Mouse (Mus musculus): Measurements from ENCODE around the gene D6Ertd527e. TPM values are rescaled to one million over a fixed set of nuclear protein-coding genes. Genes with fewer than 3 reads are reported as not detected.

The D6Ertd527e gene
- 0.21 TPM in 1 of 2 replicates, not detected in the other for polyA plus RNA-seq (2016; fragmentation: Nextera tagmentation; extraction: Ambion mirVana)

GRCm38 (mm10) chr6:87104123-87104796, at the start of gene D6Ertd527e:
Gene D6Ertd527e (plus strand): TSS chr6:87104746.
- WGBS, result 86% methylated on average over 11 of the region's 11 CpGs
- Histone ChIP-seq H3K9me3 (no peaks in the 10 kb centered on the region), H3K27ac (replicated peaks) (no peak within 1 kb of the TSS), H3K4me1 (peaks cover 9% of the 10 kb centered on the region), H3K4me2 (replicated peaks) (no peak within 1 kb of the TSS), H3K4me3 (no peak within 1 kb of the TSS), H3K36me3 (no peaks in the 10 kb centered on the region), H3K27me3 (no peaks in the 10 kb centered on the region), H3K9ac (replicated peaks) (no peak within 1 kb of the TSS)
- ATAC-seq (ENCODE audit: low FRiP score, low read depth), result no peak

- Histone ChIP-seq H3K9ac (replicated peaks) (no peak overlapping the region), H3K27ac (replicated peaks) (no peak overlapping the region), H3K36me3 (peaks cover 61% of the 10 kb centered on the region), H3K27me3 (no peaks in the 10 kb centered on the region), H3K4me2 (replicated peaks) (no peak overlapping the region), H3K4me1 (no peaks in the 10 kb centered on the region), H3K9me3 (no peaks in the 10 kb centered on the region), H3K4me3 (no peak overlapping the region)
- no peak for ATAC-seq (ENCODE audit: low FRiP score, low read depth)
- 94% methylated on average over 1 of the region's 1 CpGs for WGBS
These were observed 44.8 kb upstream of the D6Ertd527e start for GRCm38 (mm10) chr6:87059754-87060153.

GRCm38 (mm10) chr6:87063586-87063985, 41.0 kb upstream of the D6Ertd527e start:
- peaks cover 60% of the 10 kb centered on the region for H3K36me3 ChIP-seq
- no peak for ATAC-seq (ENCODE audit: low FRiP score, low read depth)
- no peak overlapping the region for H3K4me3 ChIP-seq
- H3K4me2 ChIP-seq (replicated peaks), result no peak overlapping the region
- H3K4me1 ChIP-seq, result no peaks in the 10 kb centered on the region
- no peak overlapping the region for H3K9ac ChIP-seq (replicated peaks)
- no peak overlapping the region for H3K27ac ChIP-seq (replicated peaks)
- WGBS, result 90% methylated on average over 4 of the region's 4 CpGs
- H3K27me3 ChIP-seq, result no peaks in the 10 kb centered on the region
- no peaks in the 10 kb centered on the region for H3K9me3 ChIP-seq

- Histone ChIP-seq H3K27ac (replicated peaks) (no peak overlapping the region), H3K9ac (replicated peaks) (no peak overlapping the region), H3K36me3 (peaks cover 72% of the 10 kb centered on the region), H3K9me3 (no peaks in the 10 kb centered on the region), H3K4me2 (replicated peaks) (no peak overlapping the region), H3K4me3 (no peak overlapping the region), H3K4me1 (no peaks in the 10 kb centered on the region), H3K27me3 (no peaks in the 10 kb centered on the region)
- 82% methylated on average over 2 of the region's 2 CpGs for WGBS
- no peak for ATAC-seq (ENCODE audit: low FRiP score, low read depth)
These were observed 36.3 kb upstream of the D6Ertd527e start for GRCm38 (mm10) chr6:87068209-87068608.

GRCm38 (mm10) chr6:87069195-87069900, 35.2 kb upstream of the D6Ertd527e start:
- WGBS, result 88% methylated on average over 7 of the region's 7 CpGs
- H3K9me3 ChIP-seq, result no peaks in the 10 kb centered on the region

GRCm38 (mm10) chr6:87070641-87071040, 33.9 kb upstream of the D6Ertd527e start:
- Histone ChIP-seq H3K9me3 (no peaks in the 10 kb centered on the region), H3K4me2 (replicated peaks) (no peak overlapping the region), H3K36me3 (peaks cover 61% of the 10 kb centered on the region), H3K4me3 (no peak overlapping the region), H3K4me1 (no peaks in the 10 kb centered on the region), H3K27ac (replicated peaks) (no peak overlapping the region), H3K9ac (replicated peaks) (no peak overlapping the region), H3K27me3 (no peaks in the 10 kb centered on the region)
- ATAC-seq (ENCODE audit: low FRiP score, low read depth), result no peak
- 92% methylated on average over 4 of the region's 4 CpGs for WGBS

More at GRCm38 (mm10) chr6:87069195-87069900, 35.2 kb upstream of the D6Ertd527e start:
- Histone ChIP-seq H3K9ac (replicated peaks) (no peak overlapping the region), H3K4me2 (replicated peaks) (no peak overlapping the region), H3K27me3 (no peaks in the 10 kb centered on the region), H3K4me3 (no peak overlapping the region), H3K27ac (replicated peaks) (no peak overlapping the region), H3K4me1 (no peaks in the 10 kb centered on the region), H3K36me3 (peaks cover 71% of the 10 kb centered on the region)
- no peak for ATAC-seq (ENCODE audit: low FRiP score, low read depth)

- peaks cover 52% of the 10 kb centered on the region for H3K36me3 ChIP-seq
- ATAC-seq (ENCODE audit: low FRiP score, low read depth), result no peak
These were observed 31.8 kb upstream of the D6Ertd527e start for GRCm38 (mm10) chr6:87072759-87073158.

GRCm38 (mm10) chr6:87075092-87075685, 29.4 kb upstream of the D6Ertd527e start:
- H3K27me3 ChIP-seq, result no peaks in the 10 kb centered on the region
- no peak overlapping the region for H3K9ac ChIP-seq (replicated peaks)
- no peak overlapping the region for H3K4me2 ChIP-seq (replicated peaks)
- H3K9me3 ChIP-seq, result no peaks in the 10 kb centered on the region
- H3K4me1 ChIP-seq, result no peaks in the 10 kb centered on the region
- H3K27ac ChIP-seq (replicated peaks), result no peak overlapping the region
- no peak overlapping the region for H3K4me3 ChIP-seq
- ATAC-seq (ENCODE audit: low FRiP score, low read depth), result no peak
- H3K36me3 ChIP-seq, result peaks cover 44% of the 10 kb centered on the region
- 77% methylated on average over 3 of the region's 3 CpGs for whole genome bisulfite sequencing

More at GRCm38 (mm10) chr6:87072759-87073158, 31.8 kb upstream of the D6Ertd527e start:
- Histone ChIP-seq H3K4me2 (replicated peaks) (no peak overlapping the region), H3K9me3 (no peaks in the 10 kb centered on the region), H3K27ac (replicated peaks) (no peak overlapping the region), H3K9ac (replicated peaks) (no peak overlapping the region), H3K4me1 (no peaks in the 10 kb centered on the region), H3K4me3 (no peak overlapping the region), H3K27me3 (no peaks in the 10 kb centered on the region)
- WGBS, result 85% methylated on average over 4 of the region's 4 CpGs

GRCm38 (mm10) chr6:87079457-87079856, 25.1 kb upstream of the D6Ertd527e start:
- no peaks in the 10 kb centered on the region for H3K9me3 ChIP-seq
- no peaks in the 10 kb centered on the region for H3K4me1 ChIP-seq
- H3K36me3 ChIP-seq, result peaks cover 37% of the 10 kb centered on the region
- H3K9ac ChIP-seq (replicated peaks), result no peak overlapping the region
- no peak for ATAC-seq (ENCODE audit: low FRiP score, low read depth)
- no peak overlapping the region for H3K4me2 ChIP-seq (replicated peaks)
- no peaks in the 10 kb centered on the region for H3K27me3 ChIP-seq
- no peak overlapping the region for H3K4me3 ChIP-seq
- no peak overlapping the region for H3K27ac ChIP-seq (replicated peaks)
- 80% methylated on average over 4 of the region's 4 CpGs for WGBS

GRCm38 (mm10) chr6:87085026-87085425, 19.5 kb upstream of the D6Ertd527e start:
- peaks cover 55% of the 10 kb centered on the region for H3K36me3 ChIP-seq
- no peak for ATAC-seq (ENCODE audit: low FRiP score, low read depth)
- no peaks in the 10 kb centered on the region for H3K27me3 ChIP-seq
- no peak overlapping the region for H3K4me3 ChIP-seq
- H3K9me3 ChIP-seq, result no peaks in the 10 kb centered on the region
- 96% methylated on average over 6 of the region's 6 CpGs for WGBS
- H3K4me2 ChIP-seq (replicated peaks), result no peak overlapping the region
- no peak overlapping the region for H3K9ac ChIP-seq (replicated peaks)
- no peak overlapping the region for H3K27ac ChIP-seq (replicated peaks)
- H3K4me1 ChIP-seq, result no peaks in the 10 kb centered on the region

GRCm38 (mm10) chr6:87088356-87088755, 16.2 kb upstream of the D6Ertd527e start:
- H3K4me3 ChIP-seq, result no peak overlapping the region
- no peaks in the 10 kb centered on the region for H3K4me1 ChIP-seq
- ATAC-seq (ENCODE audit: low FRiP score, low read depth), result no peak
- no peak overlapping the region for H3K4me2 ChIP-seq (replicated peaks)
- H3K9ac ChIP-seq (replicated peaks), result no peak overlapping the region
- H3K27me3 ChIP-seq, result no peaks in the 10 kb centered on the region
- H3K27ac ChIP-seq (replicated peaks), result no peak overlapping the region
- peaks cover 52% of the 10 kb centered on the region for H3K36me3 ChIP-seq
- WGBS, result 92% methylated on average over 5 of the region's 5 CpGs
- H3K9me3 ChIP-seq, result no peaks in the 10 kb centered on the region

- WGBS, result 96% methylated on average over 3 of the region's 3 CpGs
These were observed 13.7 kb upstream of the D6Ertd527e start for GRCm38 (mm10) chr6:87090877-87091276.

More at GRCm38 (mm10) chr6:87090877-87091276, 13.7 kb upstream of the D6Ertd527e start:
- Histone ChIP-seq H3K9me3 (no peaks in the 10 kb centered on the region), H3K4me3 (no peak overlapping the region), H3K9ac (replicated peaks) (no peak overlapping the region), H3K4me2 (replicated peaks) (no peak overlapping the region), H3K36me3 (peaks cover 29% of the 10 kb centered on the region), H3K27me3 (no peaks in the 10 kb centered on the region), H3K27ac (replicated peaks) (no peak overlapping the region), H3K4me1 (no peaks in the 10 kb centered on the region)
- no peak for ATAC-seq (ENCODE audit: low FRiP score, low read depth)

Data from midbrain, embryonic 12.5 days (tissue).